Mouse (Mus musculus) liver, embryonic 16.5 days (tissue): ENCODE results near the gene Prkaa2. TPM values are rescaled to one million over a fixed set of nuclear protein-coding genes. Genes with fewer than 3 reads are reported as not detected.

Experiments
- ATAC-seq: fragments of 200-750 bp; cut with Nextera tagmentation; 2 replicates; pipeline ENCODE4 v1.8.0; 2017; ENCODE audit warnings: low read depth, mild to moderate bottlenecking, moderate number of reproducible peaks, moderate library complexity
- H3K27ac ChIP-seq: fragments of 300-500 bp; sonication (generic); 2 replicates; pipeline ENCODE4 v1.5.1; 2014; ENCODE audit warnings: mild to moderate bottlenecking, low read length
- H3K27me3 ChIP-seq: fragments of 300-500 bp; sonication (generic); 2 replicates; pipeline ENCODE4 v1.6.1; 2014; ENCODE audit warnings: low read depth, low read length, mixed read lengths; ENCODE audit not compliant: control insufficient read depth, insufficient read depth
- H3K36me3 ChIP-seq: fragments of 300-500 bp; sonication (generic); 2 replicates; pipeline ENCODE4 v1.6.1; 2014; ENCODE audit warnings: mild to moderate bottlenecking; ENCODE audit not compliant: control insufficient read depth, insufficient read depth
- H3K4me1 ChIP-seq: fragments of 300-500 bp; sonication (generic); 2 replicates; pipeline ENCODE4 v1.6.1; 2014; ENCODE audit warnings: low read depth, low read length, mixed read lengths; ENCODE audit not compliant: control insufficient read depth
- H3K4me2 ChIP-seq: fragments of 300-500 bp; sonication (generic); 2 replicates; pipeline ENCODE4 v1.6.1; 2014; ENCODE audit warnings: low read depth, low read length, mixed read lengths
- H3K4me3 ChIP-seq: fragments of 300-500 bp; sonication (generic); 2 replicates; pipeline ENCODE4 v1.5.1; 2014; ENCODE audit warnings: low read depth, mild to moderate bottlenecking, low read length
- H3K9ac ChIP-seq: fragments of 300-500 bp; sonication (generic); 2 replicates; pipeline ENCODE4 v1.6.1; 2014; ENCODE audit warnings: low read depth, low read length
- H3K9me3 ChIP-seq: fragments of 300-500 bp; sonication (generic); replicated peaks from 2 replicates; pipeline ENCODE4 v1.6.1; 2016; ENCODE audit warnings: low read length; ENCODE audit not compliant: control insufficient read depth
- WGBS: fragments of 180-500 bp; shearing (Covaris S2); extraction: QIAGEN DNeasy Blood & Tissue Kit; methylation state at CpG from one replicate; pipeline ENCODE4 v1.1.7; 2014; ENCODE audit not compliant: insufficient replicate concordance; 5-methylcytosine and 5-hydroxymethylcytosine counted together
- polyA plus RNA-seq: library from polyadenylated mRNA; unstranded; fragments of >200 nt; fragmentation: Nextera tagmentation; extraction: Ambion mirVana; gene quantifications from 2 replicates; pipeline ENCODE4 v1.2.1, GENCODE M21; 2015

Prkaa2 gene
- polyA plus RNA-seq, 1 experiment from 2014 or later = 0.47 TPM

DNA sequence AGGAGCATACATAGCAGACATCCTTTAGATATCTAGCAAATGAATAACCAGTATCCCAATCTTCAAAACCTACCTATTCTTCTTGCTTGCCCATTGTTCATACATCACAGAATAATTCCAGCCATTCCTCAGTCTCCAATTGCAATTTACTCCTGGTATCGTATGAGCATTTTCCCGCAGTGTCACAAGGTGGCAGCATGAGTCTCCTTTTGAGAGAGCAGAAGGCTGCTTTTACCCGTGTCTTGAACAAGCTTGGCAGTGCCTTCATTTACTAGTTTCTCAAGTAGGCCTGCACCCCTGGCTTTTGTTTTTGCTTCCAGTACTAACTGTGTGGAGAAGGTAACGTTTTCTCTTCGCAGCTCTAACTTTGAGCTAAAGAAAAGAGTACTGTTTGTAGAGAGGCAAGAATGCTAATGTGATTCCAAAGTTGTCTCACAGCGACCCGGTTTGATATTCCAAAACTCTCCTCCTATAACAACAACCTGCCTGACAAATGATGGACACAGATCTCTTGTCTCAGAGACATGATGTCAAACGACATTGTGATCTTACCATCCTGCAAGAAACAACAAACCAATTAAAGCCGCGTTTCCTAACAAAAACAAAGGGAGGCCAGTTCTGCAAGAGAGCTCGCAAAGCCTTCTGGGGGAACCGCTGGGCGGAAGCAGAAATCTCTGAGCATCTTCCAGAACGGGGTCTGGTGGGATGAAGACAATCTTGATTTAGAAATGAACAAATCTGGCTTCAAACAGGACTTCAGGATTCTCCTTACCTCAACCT lies 42.4 kb upstream of the Prkaa2 start:
- Histone ChIP-seq H3K27ac (no peak overlapping the region), H3K9ac (no peak overlapping the region), H3K4me2 (no peak overlapping the region), H3K4me1 (no peaks in the 10 kb centered on the region), H3K9me3 (no peaks in the 10 kb centered on the region), H3K4me3 (no peak overlapping the region), H3K27me3 (no peaks in the 10 kb centered on the region; the same call in 1 of the 2 replicates), H3K36me3 (no peaks in the 10 kb centered on the region)
- 42% methylated on average over 14 of the region's 14 CpGs for WGBS
- ATAC-seq = no peak

GRCm38 (mm10) chr4:105149492-105149891 lies 39.8 kb upstream of the Prkaa2 start:
- H3K4me2 ChIP-seq = no peak overlapping the region
- H3K27ac ChIP-seq = no peak overlapping the region
- H3K9me3 ChIP-seq = no peaks in the 10 kb centered on the region
- H3K4me3 ChIP-seq = no peak overlapping the region
- H3K4me1 ChIP-seq = no peaks in the 10 kb centered on the region
- no peak for ATAC-seq
- WGBS = 51% methylated on average over 7 of the region's 7 CpGs
- no peaks in the 10 kb centered on the region for H3K27me3 ChIP-seq
- no peak overlapping the region for H3K9ac ChIP-seq
- H3K36me3 ChIP-seq = no peaks in the 10 kb centered on the region

DNA sequence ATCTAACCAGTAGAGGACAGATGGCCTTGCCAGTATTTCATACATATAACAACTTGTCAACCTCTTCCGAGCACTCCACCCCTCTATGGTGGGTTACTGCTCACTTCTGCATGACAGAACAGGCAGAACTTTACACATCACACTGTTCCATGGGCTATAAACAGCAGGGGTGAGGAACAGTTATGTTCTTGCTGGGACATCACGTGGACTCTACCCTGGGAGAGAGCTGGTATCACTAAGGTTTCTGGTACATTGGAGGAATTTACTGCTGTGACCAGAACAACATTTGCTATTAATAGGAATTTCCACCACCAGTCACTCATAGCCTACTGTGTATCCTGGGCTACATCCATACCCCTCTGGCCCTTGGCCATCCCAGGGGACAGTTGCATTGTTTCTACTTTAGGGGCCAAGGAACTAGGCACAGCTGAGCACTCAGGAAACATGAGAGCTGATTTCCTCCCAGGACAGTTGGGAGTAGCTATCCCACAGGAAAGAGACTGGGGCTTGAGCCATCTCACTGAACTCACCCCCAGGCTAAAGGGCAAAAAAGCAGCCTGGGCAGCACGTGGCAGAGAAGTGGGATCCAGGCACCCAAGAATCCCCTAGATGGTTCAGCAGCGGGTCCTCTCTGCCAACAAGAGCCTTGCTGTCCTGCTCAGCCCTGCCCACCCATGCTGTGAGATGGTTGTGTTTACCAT lies 23.8 kb upstream of the Prkaa2 start:
- no peaks in the 10 kb centered on the region for H3K9me3 ChIP-seq
- H3K4me2 ChIP-seq = no peak overlapping the region
- 54% methylated on average over 4 of the region's 4 CpGs for WGBS
- H3K4me3 ChIP-seq = no peak overlapping the region
- H3K36me3 ChIP-seq = no peaks in the 10 kb centered on the region
- no peaks in the 10 kb centered on the region for H3K27me3 ChIP-seq
- H3K27ac ChIP-seq = no peak overlapping the region
- no peaks in the 10 kb centered on the region for H3K4me1 ChIP-seq
- ATAC-seq = no peak
- no peak overlapping the region for H3K9ac ChIP-seq

GRCm38 (mm10) chr4:105131756-105132314 lies 22.1 kb upstream of the Prkaa2 start:
- no peak overlapping the region for H3K4me2 ChIP-seq
- H3K4me1 ChIP-seq = no peaks in the 10 kb centered on the region
- no peaks in the 10 kb centered on the region for H3K36me3 ChIP-seq
- H3K9me3 ChIP-seq = no peaks in the 10 kb centered on the region
- no peak overlapping the region for H3K4me3 ChIP-seq
- no peak overlapping the region for H3K9ac ChIP-seq
- WGBS = 52% methylated on average over 9 of the region's 9 CpGs
- no peak overlapping the region for H3K27ac ChIP-seq
- H3K27me3 ChIP-seq = no peaks in the 10 kb centered on the region
- ATAC-seq = no peak

- no peak for ATAC-seq
These were observed 19.5 kb upstream of the Prkaa2 start for GRCm38 (mm10) chr4:105129212-105129611.

GRCm38 (mm10) chr4:105122429-105122828 lies 12.7 kb upstream of the Prkaa2 start:
- H3K27ac ChIP-seq = no peak overlapping the region
- no peak overlapping the region for H3K9ac ChIP-seq
- no peak for ATAC-seq
- H3K9me3 ChIP-seq = no peaks in the 10 kb centered on the region
- no peak overlapping the region for H3K4me3 ChIP-seq
- WGBS = 22% methylated on average over 8 of the region's 8 CpGs
- no peaks in the 10 kb centered on the region for H3K4me1 ChIP-seq
- no peaks in the 10 kb centered on the region for H3K27me3 ChIP-seq
- H3K36me3 ChIP-seq = no peaks in the 10 kb centered on the region
- no peak overlapping the region for H3K4me2 ChIP-seq

More at GRCm38 (mm10) chr4:105129212-105129611, 19.5 kb upstream of the Prkaa2 start:
- Histone ChIP-seq H3K9ac (no peak overlapping the region), H3K36me3 (no peaks in the 10 kb centered on the region), H3K27me3 (no peaks in the 10 kb centered on the region), H3K27ac (no peak overlapping the region), H3K9me3 (no peaks in the 10 kb centered on the region), H3K4me2 (no peak overlapping the region), H3K4me1 (no peaks in the 10 kb centered on the region), H3K4me3 (no peak overlapping the region)
- 57% methylated on average over 7 of the region's 7 CpGs for WGBS

GRCm38 (mm10) chr4:105121081-105121480 lies 11.4 kb upstream of the Prkaa2 start:
- Histone ChIP-seq H3K4me1 (no peaks in the 10 kb centered on the region), H3K9me3 (no peaks in the 10 kb centered on the region), H3K27me3 (no peaks in the 10 kb centered on the region), H3K9ac (no peak overlapping the region), H3K4me3 (no peak overlapping the region), H3K4me2 (no peak overlapping the region), H3K36me3 (no peaks in the 10 kb centered on the region), H3K27ac (no peak overlapping the region)
- ATAC-seq = no peak
- WGBS = 71% methylated on average over 6 of the region's 6 CpGs

- Histone ChIP-seq H3K36me3 (no peaks in the 10 kb centered on the region), H3K4me2 (no peak overlapping the region), H3K4me3 (no peak overlapping the region), H3K9ac (no peak overlapping the region), H3K27ac (no peak overlapping the region), H3K27me3 (peaks cover 26% of the 10 kb centered on the region), H3K4me1 (no peaks in the 10 kb centered on the region), H3K9me3 (no peaks in the 10 kb centered on the region)
- WGBS = 47% methylated on average over 3 of the region's 3 CpGs
- ATAC-seq = no peak
These were observed 3.8 kb upstream of the Prkaa2 start for GRCm38 (mm10) chr4:105113468-105113867.

DNA sequence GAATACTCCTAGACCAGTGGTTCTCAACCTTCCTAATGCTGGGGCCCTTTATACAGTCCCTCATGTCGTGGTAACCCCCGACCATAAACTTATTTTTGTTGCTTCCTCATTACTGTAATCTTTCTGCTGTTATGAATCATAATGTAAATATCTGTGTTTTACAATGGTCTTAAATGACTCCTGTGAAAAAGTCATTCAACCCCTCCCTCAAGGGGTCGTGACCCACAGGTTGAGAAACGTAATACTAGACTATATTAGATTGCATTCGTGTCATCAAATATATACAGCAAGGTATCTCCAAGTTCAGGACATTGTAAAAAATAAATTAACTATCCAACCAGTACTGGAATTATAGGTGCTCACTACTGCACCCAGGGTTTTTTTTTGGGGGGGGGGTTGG lies 3.4 kb upstream of the Prkaa2 start:
- H3K4me1 ChIP-seq = no peaks in the 10 kb centered on the region
- whole genome bisulfite sequencing = 54% methylated on average over 5 of the region's 5 CpGs
- no peak for ATAC-seq

More for the DNA sequence above, 3.4 kb upstream of the Prkaa2 start:
- H3K27ac ChIP-seq = no peak overlapping the region
- H3K4me3 ChIP-seq = no peak overlapping the region
- H3K27me3 ChIP-seq = peaks cover 30% of the 10 kb centered on the region
- no peak overlapping the region for H3K4me2 ChIP-seq
- H3K36me3 ChIP-seq = no peaks in the 10 kb centered on the region
- no peaks in the 10 kb centered on the region for H3K9me3 ChIP-seq
- H3K9ac ChIP-seq = no peak overlapping the region
